Mouse (Mus musculus): Measurements from ENCODE around the gene Npas3.

- TF ChIP-seq TAL1 (IDR thresholded peaks at IDR 0.05; ENCODE audit: low read length) (no peak), GATA1 (IDR thresholded peaks at IDR 0.05; ENCODE audit: low read length) (no peak)
Observed at GRCm38 (mm10) chr12:53496386-53496785, 247.9 kb downstream of the Npas3 start.
